Mouse (Mus musculus): ENCODE measurements around the gene Rassf3.

DNA sequence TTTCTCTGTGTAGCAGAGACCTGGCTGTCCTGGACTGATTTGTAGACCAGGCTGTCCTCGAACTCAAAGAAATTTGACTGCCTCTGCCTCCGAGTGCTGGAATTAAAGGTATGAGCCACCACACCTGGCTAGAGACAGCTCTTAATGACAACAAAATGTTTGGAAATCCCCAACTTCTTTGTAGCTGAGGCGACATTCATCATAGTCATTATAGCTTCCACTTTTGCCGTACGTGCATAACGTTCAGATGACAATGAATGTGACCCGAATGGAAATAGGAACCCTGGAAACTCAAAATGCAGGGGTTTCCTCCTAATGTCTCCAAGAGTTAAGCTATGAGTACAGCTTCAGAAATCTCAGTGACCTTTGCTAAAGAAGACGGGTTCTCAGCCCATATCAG, 22.1 kb downstream of the Rassf3 start:
- TF ChIP-seq POLR2A (IDR thresholded peaks at IDR 0.05; ENCODE audit: borderline replicate concordance, control insufficient read depth, low read depth, low read length) (no peak), CTCF (IDR thresholded peaks at IDR 0.05; ENCODE audit: control insufficient read depth, insufficient read depth, low read length) (no peak)
